Mouse (Mus musculus) heart, postnatal 14 days (tissue): ENCODE measurements around the gene Ranbp3. TPM values are rescaled to one million over a fixed set of nuclear protein-coding genes. Genes with fewer than 3 reads are reported as not detected.
"Not testable (repeated sequence)": the region's sequence is repeated elsewhere in the genome, so short reads cannot be mapped to it uniquely, and the experiment has no call there.

Experiments
- DNase-seq, 2 experiments: peaks; one replicate each; pipeline ENCODE4 v3.0.0; 2021 to 2022
- intact Hi-C: fragments of 180-260 bp; cut with DNase I; formaldehyde crosslinking; loops from one replicate; pipeline ENCODE4 v1.15.1; 2025
- long read RNA-seq, 2 experiments: library from polyadenylated mRNA; stranded (forward); transcript quantifications; one replicate each; pipeline ENCODE4 v2.0.0; 2021
- total RNA-seq, 2 experiments: library from RNA; stranded (reverse); gene quantifications; 2 replicates each; pipeline ENCODE4 v1.2.3; 2021

The Ranbp3 gene
- 10 to 100 TPM; 41.8 to 44.7 TPM for total RNA-seq
- long read RNA-seq, experiment 1, transcript Ranbp3-206 (17 exons, 2,567 nt) = minor isoform, 9 of 63 reads
- long read RNA-seq, experiment 1, transcript Ranbp3-201 (16 exons, 2,373 nt) = major isoform, 39 of 63 reads
- long read RNA-seq, experiment 1, partial matches to known transcripts = 10 of 63 reads
- long read RNA-seq, experiment 1, other reads (novel, unspliced or antisense) = 5 of 63 reads
- long read RNA-seq, experiment 2, transcript Ranbp3-206 (17 exons, 2,567 nt) = minor isoform, 13 of 68 reads
- long read RNA-seq, experiment 2, transcript Ranbp3-201 (16 exons, 2,373 nt) = major isoform, 45 of 68 reads
- long read RNA-seq, experiment 2, partial matches to known transcripts = 4 of 68 reads
- long read RNA-seq, experiment 2, other reads (novel, unspliced or antisense) = 6 of 68 reads

DNA sequence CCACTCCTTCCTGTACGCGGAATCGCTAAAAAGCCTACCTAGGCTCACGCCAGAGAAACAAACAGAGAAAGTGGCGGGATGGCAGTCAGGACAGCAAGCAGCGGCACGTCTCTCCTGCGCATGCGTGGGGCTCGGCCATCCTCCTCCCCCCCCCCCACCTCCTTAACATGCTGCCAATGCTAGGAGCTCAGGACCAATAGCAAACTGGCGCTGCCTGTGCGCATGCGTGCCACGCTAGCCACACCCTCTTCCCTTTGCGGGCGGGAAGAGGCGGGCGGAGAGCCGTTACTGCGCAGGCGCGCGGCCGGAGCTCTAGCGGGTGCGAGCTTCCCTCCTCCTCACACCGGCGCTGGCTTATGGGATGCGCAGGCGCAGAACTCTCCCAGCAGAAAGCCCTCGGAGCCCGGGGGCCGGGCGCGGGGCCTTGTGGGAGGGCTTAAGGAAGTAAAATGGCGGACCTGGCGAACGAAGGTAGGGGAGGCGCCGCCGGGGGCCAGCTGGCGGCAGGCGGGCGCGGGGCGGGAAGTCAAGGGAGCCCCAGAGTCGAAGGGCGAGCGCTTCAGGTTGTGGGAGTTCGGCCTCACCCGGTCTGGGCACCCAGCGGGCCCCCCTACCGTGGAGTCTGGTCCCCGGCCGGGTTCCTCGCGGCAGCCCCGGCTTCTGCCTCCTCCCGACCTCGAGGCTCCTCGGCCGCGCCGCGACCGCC is at the start of gene Ranbp3:
Gene Ranbp3 (plus strand): TSS at position 354 of the 706 bp plus-strand sequence.
- DNase-seq = peak; percentile 99 to 100
- intact Hi-C loops = no loop called here

- DNase-seq = no peak
- intact Hi-C loops = loop anchor here (5.0 kb wide), 1 partner anchor 42 kb away; no protein-coding TSS in a partner anchor
Observed at GRCm38 (mm10) chr17:56625495-56625894, 47.6 kb upstream of the Ranbp3 start.

DNA sequence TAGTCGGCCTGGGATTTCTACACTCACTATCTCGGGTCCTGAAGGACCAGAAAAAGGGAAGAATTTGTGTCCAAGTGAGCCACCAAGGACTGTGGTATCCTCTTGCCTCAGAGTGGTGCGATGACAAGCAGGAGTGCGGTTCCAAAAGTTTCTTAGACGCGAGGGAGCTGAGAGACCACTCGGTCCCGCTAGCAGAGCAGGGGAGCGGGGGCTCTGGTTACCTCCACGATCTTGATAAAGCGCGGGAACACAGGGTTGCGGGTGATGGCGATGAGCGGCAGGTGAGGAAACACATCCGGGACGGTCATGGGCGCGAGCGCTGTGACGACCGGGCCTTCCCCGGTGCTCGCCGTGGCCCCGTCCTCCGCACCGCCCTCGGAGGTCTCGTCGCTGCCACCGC is 46.8 kb upstream of the Ranbp3 start:
- intact Hi-C loops = loop anchor here (5.0 kb wide), 1 partner anchor 41 kb away; no protein-coding TSS in a partner anchor
- no peak for DNase-seq

DNA sequence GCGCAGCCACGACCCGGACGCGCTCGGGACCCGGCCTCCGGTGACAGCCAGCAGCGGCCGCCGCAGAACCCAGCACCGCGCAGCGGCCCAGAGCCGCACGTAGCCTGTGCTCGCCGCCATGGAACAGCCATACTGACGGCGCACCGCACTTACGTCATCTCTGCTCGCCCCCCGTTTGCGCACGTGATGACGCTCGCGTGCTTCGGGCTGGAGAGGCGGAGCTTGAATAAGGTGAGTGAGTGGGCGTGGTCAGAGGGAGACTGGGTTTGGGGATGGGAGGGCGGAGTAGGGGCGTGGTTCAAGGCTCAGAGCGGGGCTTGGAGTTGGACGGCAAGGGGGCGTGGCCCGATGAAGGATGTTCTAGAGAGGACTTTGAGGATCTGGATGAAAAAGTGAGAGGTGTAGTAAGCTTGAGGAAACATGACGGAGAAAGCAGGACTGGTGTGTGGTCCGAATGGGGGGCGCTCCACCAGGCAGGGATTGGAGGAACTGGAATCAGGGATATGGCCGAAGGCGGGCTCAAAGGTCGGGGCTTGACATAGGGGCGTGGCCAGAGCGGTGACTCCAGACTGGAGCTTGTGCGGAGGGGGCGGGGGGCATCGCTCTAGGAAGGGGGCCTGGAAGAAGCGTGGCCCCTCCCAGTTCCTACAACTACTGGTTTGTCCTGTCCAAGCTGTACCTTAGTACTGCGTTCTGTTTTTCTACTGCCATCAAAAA is 46.2 kb upstream of the Ranbp3 start, which contains the start of gene Lonp1:
Gene Lonp1 (minus strand): TSS at position 134 of the 717 bp plus-strand sequence.
- intact Hi-C loops = loop anchor here (5.0 kb wide), 1 partner anchor 40 kb away; no protein-coding TSS in a partner anchor
- peak; percentile 91 to 96 for DNase-seq

DNA sequence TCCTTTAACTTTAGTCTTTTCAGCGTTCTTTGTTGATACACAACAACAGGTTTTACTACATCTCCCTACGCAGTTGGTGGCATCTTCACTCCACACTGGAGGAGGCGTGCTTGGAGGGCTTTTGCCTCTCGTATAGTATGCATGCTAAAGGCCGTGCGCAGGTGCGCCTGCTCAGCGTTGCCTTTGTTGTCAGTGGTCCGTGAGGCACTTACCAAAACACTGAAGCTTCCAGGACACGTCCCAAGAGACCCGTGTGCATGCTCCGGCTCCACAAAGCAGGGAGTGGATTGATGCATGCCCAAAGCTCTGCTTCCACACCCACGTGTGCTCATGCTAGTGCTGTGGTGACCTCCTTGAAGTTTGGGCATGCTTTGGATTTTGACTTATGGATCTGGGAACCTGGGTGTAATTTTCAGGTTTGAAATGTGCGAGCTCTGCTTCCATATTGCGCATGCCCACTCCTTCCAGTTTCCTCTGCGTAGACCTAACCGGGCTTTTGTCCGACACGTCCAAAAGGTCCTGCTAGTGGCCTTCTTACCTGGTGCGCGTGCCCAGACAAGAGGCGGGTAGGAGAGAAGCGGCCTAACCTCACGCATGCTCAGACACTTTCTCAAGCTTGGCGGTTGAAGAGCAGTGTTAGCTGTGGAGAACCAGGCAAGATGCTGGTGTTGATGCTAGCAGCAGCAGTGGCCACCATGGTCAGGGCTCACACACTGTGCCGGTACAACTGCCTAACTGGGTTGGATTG is 45.4 kb upstream of the Ranbp3 start, which contains the start of gene Catsperd:
Gene Catsperd (plus strand): TSS at position 614 of the 748 bp plus-strand sequence.
- intact Hi-C loops = loop anchor here (5.0 kb wide), 1 partner anchor 40 kb away; no protein-coding TSS in a partner anchor
- no peak for DNase-seq

- DNase-seq = not testable (repeated sequence)
- intact Hi-C loops = loop anchor here (5.0 kb wide), 1 partner anchor 37 kb away; no protein-coding TSS in a partner anchor
Observed at GRCm38 (mm10) chr17:56629800-56630781, 43.0 kb upstream of the Ranbp3 start.

GRCm38 (mm10) chr17:56631807-56632206 is 41.3 kb upstream of the Ranbp3 start:
- DNase-seq = no peak
- intact Hi-C loops = no loop called here

- DNase-seq = no peak
Observed at GRCm38 (mm10) chr17:56634023-56634422, 39.1 kb upstream of the Ranbp3 start.

DNA sequence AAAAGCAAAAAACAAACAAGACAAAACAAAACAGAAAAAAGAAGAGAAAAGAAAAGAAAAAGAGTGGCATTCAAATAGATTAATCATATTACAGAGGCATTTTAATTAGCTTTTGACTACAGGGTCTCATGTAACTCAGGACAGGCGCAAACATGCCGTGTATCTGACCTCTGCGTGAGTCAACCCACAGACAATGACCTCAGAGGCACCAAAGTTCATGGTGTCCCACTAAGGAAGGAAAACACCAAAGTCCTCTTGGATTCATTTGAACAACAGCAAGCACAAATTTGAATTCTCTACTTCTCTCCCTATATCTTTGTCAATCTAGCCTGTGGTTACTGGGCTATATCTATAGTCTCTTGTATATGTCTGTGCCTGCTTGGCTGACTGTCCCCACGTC is 29.9 kb upstream of the Ranbp3 start:
- intact Hi-C loops = no loop called here
- no peak for DNase-seq

More at GRCm38 (mm10) chr17:56634023-56634422, 39.1 kb upstream of the Ranbp3 start:
- intact Hi-C loops = no loop called here

DNA sequence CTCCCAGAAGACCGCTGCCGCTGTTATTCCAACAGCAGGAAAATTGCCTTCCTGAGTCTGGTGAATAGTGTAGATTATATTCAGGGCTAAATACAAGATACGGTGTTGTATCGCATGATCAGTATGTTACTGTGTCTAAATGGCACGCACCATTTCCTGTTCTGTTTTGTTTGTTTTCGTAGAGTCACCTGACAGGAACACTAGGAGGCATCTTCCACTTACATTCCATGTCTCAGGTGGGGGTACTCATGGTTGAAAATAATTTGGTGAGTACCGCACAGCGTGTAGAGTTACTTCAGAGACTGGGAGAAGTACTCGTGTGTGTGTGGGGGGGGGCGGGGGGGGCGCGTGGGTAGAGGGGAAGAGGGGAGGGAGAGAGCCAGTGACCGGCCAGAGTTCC is 25.5 kb upstream of the Ranbp3 start:
- intact Hi-C loops = no loop called here

DNA sequence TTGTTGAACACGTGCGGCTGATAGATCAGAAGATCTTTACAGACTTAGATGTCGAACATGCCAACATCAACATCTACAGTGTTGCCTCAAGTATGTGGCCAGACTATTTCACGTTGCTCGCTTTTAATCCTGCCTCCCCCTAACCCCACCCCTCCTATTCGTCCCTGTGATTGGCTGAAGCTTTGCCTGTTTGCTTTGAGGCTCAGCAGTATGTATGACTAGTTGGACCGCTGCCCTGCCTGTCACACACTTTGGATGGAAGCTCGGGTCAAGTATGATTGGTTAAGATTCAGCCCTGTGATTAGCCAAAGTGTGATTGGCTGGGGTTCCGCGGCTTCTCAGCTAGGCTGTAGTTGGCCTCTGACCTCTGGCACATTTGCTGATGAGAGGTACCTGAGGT is 21.3 kb upstream of the Ranbp3 start:
- DNase-seq = no peak
- intact Hi-C loops = no loop called here

More for the DNA sequence above, 25.5 kb upstream of the Ranbp3 start:
- no peak for DNase-seq

- intact Hi-C loops = no loop called here
- no peak for DNase-seq
Observed at GRCm38 (mm10) chr17:56654771-56655170, 18.3 kb upstream of the Ranbp3 start.

- intact Hi-C loops = no loop called here
- no peak for DNase-seq
Observed at GRCm38 (mm10) chr17:56655311-56655710, 17.8 kb upstream of the Ranbp3 start.

DNA sequence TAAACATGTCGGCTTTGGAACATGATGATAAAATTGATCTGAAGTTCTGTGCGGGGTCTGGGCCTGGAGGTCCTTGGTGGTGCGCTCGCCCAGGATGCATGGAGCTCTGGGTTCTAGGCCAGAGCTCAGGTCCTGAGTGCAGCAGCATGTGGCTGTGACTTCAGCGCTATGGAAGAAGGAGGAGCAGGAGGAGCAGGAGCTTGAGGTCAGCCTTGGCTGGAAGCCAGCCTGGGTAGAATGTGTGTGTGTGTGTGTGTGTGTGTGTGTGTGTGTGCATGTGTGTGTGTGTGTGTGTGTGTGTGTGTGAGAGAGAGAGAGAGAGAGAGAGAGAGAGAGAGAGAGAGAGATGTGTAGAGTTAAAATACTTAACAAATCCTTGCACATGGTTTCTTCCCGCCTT is 16.9 kb upstream of the Ranbp3 start:
- DNase-seq = no peak
- intact Hi-C loops = no loop called here

DNA sequence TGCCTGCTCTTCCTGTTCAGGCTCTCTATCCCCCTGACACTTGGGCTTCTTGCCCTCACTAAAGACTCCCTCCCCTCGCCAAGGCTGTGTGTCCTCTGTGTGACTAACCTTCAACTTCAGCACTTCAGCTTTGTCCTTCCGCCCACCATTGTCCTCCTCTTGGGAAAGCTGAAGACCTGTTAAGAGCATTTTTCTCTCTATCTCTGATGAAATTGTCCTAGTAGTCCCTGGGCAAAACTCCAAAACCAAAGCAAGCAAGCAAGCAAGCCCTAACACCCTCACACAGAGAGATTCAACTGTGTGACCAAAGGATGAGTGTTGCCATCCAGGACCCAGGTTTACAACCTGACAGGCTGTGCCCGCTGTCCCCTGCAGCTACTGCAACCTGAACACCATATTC is 9.4 kb upstream of the Ranbp3 start:
- no peak for DNase-seq
- intact Hi-C loops = no loop called here

DNA sequence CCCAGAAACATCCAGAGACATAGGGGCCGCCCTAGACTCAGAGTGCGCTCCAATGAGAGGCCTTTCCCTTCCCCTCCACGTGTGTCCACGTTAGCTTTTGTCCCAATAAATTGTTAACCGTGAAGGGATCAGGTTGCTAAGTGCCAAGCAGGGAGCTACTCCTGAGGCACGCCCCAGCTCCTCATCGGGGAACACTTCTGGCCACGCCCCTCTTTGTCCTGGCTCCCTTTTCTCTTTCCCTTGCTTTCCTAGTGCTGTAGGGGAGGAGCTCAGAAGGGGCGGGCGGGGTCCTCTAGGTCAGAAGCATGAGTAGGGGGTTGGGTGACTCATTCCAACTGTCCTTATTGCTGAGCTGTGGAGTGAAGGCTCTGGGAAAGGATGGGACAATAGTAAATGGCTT is 8.8 kb upstream of the Ranbp3 start:
- intact Hi-C loops = no loop called here
- no peak for DNase-seq

DNA sequence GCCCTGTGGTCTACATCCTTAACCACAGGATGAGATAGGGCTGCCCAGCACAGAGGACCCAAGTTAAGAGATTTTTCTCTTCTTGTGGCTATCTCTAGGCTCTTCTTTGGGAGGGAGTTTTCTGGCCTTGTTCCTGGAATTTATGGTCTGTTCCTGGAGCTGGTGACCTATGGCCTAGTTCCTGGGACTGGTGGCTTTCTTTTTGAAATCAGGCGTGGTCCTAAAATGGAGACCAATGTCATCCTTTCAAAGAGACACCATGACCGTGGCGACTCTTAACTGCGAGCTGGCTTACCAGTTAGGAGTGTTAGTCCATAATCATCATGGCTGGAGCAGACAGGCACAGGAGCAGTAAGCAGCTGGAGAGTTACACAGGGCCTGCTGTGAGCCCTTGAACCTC is 6.7 kb upstream of the Ranbp3 start:
- intact Hi-C loops = loop anchor here (5.0 kb wide), 3 partner anchors 39 to 309 kb away; partner anchors contain the start of genes Catsperd and Lonp1
- DNase-seq = no peak

DNA sequence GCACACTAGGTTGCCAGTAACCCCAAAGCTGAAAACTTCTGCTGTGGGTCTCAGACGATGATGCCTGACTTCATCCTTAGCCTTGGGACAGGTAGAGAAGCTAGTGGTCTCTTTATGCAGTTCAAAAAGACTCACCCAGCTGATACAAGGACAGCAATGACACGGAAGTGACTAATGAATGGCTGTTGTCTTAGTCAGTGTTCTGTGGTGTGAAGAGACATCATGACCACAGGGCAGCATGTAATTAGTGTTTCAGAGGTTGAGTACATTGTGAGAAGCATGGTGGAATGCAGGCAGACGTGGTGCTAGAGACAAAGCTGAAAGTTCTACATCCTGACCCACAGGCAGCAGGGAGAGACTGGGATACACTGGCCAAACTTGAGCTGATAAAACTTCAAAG is 5.5 kb upstream of the Ranbp3 start:
- no peak for DNase-seq
- intact Hi-C loops = loop anchor here (5.0 kb wide), 3 partner anchors 40 to 310 kb away; partner anchors contain the start of genes Catsperd and Lonp1
